Mouse (Mus musculus) left cerebral cortex, postnatal 10 days (tissue): Measurements from ENCODE around the gene Gm11146. TPM values are rescaled to one million over a fixed set of nuclear protein-coding genes. Genes with fewer than 3 reads are reported as not detected.

Experiments
- DNase-seq, 2 experiments: peaks; one replicate each; pipeline ENCODE4 v3.0.0; 2021 to 2022; ENCODE audit warnings: low spot score in 2 of 2, mixed read lengths in 1 of 2; ENCODE audit errors: extremely low spot score in 1 of 2
- intact Hi-C: fragments of 180-260 bp; cut with DNase I; formaldehyde crosslinking; loops from one replicate; pipeline ENCODE4 v1.15.1; 2025
- microRNA-seq: library from miRNA; unstranded; fragments of <30 nt; microRNA quantifications from one replicate; pipeline ENCODE4 v1.2.0, GENCODE M21; 2022
- total RNA-seq, 2 experiments: library from RNA; stranded (reverse); gene quantifications; 2 replicates each; pipeline ENCODE4 v1.2.3; 2021

Gene Gm11146
- total RNA-seq, 2 experiments from 2014 or later = not detected

GRCm38 (mm10) chr16:77573036-77573435, 28.9 kb downstream of the Gm11146 start:
- intact Hi-C loops = no loop called here
- DNase-seq = no peak

GRCm38 (mm10) chr16:77569457-77569856, 32.4 kb downstream of the Gm11146 start:
- no peak for DNase-seq
- intact Hi-C loops = no loop called here

DNA sequence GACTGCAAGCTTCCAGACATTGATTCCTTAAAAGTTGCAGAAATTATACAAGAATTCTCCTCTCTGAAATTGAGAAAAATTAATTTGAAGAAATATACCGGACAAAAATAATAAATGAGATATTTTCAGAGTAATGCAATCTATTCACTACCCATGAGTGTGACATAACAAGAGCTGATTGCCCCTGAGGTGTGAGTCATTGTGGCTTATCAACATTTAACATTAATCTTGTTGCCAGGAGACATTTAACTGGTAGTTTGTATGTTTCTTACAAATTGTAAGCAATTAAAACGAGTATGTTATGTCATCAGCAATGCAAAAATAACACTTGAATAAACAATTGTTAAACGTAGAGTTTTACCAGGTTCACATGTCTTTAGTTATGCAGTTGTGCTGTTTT, 33.5 kb downstream of the Gm11146 start:
- DNase-seq = no peak
- intact Hi-C loops = no loop called here

DNA sequence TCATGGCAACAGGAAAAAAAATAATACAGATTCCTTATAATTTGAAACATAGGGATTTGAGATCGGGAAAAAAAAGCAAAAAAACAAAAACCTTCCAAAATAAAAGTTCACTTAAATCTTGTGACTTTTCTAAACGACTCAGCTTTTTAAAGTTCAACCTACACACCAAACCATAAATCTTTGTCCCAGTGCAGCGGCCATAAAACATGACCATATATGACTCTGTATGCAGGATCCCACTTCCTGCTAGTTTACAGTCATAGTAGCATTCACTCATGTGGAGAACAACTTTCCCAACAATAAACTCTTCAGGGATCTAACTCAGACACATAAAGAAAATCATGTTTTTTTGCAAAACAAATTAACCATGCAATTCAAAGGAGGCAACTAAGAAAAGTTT, 39.0 kb downstream of the Gm11146 start:
- no peak for DNase-seq
- intact Hi-C loops = no loop called here

- intact Hi-C loops = no loop called here
- DNase-seq = no peak
These were observed 45.3 kb downstream of the Gm11146 start for GRCm38 (mm10) chr16:77556446-77557105.

DNA sequence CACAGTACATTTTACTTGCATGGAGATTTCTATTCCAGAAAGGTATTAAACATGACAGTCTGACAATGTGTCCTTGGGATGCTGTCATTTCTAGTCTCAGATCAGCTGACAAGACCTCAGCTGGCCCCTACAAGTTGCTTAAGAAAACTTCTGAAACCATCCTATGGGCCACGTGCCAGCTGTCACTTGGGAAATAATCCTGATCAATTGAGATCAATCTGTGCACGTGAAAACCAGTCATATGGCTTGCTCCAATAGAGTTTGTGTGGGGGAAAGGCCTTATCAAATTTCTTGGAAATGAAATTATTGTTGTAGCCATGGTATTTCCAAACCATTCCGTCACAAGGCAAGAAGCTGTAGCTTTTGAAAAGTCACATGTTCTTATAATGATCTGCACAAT, 50.8 kb downstream of the Gm11146 start:
- intact Hi-C loops = no loop called here
- no peak for DNase-seq

Small RNA genes lying within 50 kb of the gene (microRNA-seq; reads per million reads assigned to microRNA genes)
- gene Mir125b-2 (629 reads per million, percentile 73 among the genes with 10 or more reads in this experiment), gene Mir99a (28,096 reads per million, percentile 98 among the genes with 10 or more reads in this experiment), gene Mirlet7c-1 (493 reads per million, percentile 71 among the genes with 10 or more reads in this experiment)
